Mouse (Mus musculus) brain, adult 2 months (tissue): Measurements from ENCODE around the gene Il17rd.

ENCODE experiments used
- DNase-seq: peaks from one replicate; pipeline ENCODE4 v3.0.0; 2011; ENCODE audit warnings: low read depth, low spot score

Gene Il17rd

DNA sequence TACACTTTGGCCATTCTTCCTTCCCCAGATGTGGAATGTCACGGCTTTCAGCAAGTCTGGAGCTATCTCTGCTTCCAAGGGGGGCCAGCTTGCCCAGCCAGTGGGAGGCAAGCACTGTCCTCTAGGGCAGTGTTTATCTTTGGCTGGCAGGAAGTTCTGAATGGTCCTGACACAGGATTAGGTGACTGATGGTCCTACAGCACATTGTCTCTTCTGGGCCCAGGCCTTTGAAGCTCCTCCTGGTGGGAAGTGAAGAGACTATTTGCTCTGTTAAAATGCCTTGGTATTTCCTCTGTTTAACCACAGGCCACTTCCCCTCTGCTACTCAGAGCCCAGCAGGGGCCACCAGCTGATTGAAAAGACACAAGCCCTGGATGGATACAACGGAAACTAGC lies 6.2 kb downstream of the Il17rd start:
- DNase-seq: no peak

DNA sequence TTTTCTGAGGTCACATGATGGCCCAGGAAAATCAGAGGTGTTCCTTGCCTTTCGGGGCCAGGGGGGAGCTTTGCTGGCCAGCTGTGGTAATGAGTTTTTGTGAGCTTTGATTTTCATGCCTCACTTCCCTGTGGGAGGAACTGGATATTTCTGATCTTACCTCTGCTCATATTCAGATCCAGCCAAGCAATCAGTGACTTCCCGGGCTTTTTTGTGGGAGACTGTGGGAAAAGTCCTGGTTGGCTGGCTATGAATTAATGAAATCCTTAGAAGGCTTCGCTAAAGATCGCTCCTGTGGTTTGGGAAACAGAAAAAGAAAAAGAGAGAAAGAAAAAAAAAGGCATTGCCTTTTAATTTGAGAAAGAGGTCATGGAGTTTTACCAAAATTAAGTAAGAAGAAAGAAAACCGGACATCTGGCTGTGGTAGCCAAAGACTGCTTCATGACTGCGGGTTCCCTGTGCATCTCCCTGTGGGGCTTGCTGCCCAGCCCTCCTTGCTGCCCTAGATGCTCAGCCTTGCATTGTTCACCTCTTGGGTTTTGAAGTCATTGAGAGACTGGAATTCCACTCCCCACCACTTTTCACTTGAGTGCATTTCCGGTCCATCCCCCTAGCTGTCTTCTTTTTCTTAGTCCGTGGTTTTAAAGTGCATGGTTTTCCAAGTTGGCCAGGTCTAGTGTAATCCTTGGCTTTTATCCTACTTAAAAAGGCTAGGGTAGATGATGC lies 9.7 kb downstream of the Il17rd start:
- DNase-seq: no peak

DNA sequence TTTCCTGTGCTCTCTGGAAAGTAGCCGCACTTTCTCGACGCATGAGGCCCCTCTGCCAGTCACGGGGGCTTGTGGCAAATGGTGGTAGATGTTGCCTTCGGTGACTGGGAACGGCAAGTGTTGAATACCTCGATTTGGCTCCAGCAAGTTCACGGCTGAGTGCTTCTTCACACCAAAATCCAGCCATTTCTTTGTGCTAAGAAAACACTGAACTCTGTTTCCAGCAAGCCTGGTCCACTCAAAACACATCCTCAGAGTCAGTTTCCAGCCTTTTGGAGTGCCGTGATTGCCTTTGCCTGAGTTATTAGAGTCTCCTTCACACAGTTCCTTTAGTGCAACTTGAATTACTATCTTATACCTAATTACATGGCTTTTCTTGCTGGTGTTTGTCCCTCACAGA lies 11.3 kb downstream of the Il17rd start:
- DNase-seq: no peak

DNA sequence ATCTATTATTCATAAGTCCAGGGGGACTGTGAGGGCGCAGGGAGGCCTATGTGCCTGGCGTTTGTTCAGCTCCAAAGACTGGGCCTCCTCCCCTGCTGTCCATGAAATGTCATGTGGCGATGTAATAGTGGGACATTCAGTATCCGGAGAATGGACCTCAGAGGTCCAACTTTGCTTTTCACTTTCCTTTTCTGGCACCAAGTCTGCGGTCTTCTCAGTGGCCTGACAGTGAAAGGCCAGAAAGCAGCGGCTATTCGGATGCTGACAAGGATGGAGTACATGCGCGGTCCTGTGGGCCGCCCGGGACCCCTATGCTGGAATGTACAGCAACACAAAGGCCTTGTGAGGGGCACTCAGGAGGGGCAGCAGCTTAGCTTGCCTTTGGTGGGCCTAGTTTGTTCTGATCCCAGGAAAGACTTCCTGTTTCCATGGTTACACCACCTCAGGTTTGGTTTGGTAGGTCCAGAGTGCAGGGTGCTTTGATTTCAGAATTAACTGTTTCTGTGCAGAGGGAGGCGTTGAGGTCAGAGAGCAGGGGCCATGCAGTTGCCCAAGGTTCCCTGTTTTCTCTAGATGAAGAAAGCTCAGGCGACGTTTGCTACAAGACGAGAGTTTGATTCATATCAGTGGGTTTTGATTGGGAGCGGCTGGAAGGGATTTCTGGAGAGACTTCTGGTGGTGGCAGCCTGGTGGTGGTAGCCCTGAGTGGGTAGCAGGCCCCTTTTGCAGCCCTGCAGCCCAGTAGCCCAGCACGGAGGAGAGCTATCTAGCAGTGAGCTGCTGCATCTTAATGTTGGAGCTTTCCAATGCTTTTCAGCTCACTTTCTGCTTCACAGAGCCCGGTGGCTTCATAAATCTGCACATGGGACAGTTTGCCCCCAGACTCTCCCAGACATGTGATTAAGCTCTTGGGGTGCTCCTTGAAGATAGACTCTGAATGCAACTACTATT lies 12.1 kb downstream of the Il17rd start:
- no peak for DNase-seq

DNA sequence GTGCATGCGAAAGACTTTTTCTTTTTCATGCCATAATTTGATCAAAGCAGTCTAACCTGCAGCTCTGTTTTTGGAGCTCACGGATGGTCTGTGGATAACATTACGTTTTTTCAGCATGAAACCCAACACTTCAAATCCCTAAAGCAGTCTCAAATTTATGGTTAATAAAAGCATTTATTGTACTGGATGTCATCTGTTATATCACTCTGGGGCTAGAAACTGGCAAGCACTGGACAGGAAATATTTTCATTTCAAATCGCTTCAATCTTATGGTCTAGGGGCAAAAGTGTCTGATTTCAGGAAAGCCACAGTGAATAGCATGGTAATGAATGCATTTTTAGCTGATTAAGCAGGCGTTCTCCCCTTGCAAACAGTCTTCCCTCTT lies 12.8 kb downstream of the Il17rd start:
- DNase-seq: no peak

DNA sequence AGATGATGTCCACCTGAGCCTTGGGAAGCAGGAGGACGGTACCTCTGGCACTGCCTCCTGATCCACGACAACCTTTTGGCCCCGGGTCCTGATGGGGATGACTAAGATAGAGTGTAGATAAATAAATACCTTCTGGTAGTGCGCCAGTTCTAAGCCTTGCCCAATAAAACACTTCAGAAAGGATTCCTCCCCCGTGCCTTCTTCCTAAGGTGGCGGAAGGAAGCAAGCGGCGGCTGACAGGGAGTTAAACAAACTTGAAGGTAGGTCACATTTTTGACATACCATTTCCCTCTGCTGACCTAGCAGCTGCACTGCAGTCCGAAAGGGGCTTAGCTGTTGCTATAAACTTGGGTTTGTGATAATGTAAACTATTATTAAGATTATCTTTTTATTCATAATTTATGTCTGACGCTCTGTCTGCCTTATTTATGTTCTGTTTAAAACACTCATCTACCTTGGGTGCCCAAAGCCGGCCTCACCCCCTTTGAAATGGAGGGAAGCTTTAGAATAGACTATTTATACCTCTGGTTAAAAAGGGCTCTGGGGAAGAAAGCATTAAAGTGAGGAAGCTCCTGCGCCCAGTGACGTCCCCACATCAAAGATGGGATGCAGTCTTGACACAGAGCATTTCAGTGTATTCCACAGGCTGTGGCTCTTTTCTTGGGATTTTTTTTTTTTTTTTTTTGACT lies 19.9 kb downstream of the Il17rd start:
- no peak for DNase-seq

DNA sequence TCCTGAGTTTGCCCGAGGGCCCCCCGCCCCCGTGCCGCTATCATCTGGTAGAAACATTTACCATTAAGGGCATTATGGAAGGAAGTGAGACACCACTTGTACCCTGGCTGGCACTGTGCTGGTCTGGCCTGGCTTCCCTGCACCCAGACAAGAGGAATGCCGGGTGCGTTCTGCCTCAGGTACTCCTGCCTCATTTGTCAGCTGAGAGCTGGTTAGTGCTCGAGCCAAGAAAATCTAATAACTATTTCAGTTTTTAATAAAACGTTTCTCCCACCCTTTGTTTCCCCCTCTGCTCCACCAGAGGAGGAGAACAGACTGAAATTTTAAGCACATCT lies 20.4 kb downstream of the Il17rd start:
- no peak for DNase-seq

DNA sequence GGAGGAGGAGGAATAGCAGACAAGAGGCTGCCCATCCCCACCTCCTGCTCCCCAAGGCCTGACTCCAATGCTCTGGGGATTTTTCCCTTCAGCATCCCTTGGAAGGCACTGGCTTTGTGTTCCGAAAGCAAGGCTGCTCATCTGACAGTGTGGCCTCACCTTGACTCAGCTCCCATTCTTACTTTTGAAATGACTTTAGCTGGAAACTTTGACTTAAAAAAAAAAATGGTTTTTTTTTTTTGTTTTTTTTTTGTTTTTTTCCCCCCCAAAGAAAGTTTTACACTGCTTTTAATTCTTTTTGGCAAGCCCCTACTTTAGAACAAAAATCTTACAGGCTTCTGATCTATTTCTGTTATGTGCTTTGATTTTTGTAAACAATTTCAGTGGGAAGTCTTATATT lies 24.6 kb downstream of the Il17rd start:
- no peak for DNase-seq

DNA sequence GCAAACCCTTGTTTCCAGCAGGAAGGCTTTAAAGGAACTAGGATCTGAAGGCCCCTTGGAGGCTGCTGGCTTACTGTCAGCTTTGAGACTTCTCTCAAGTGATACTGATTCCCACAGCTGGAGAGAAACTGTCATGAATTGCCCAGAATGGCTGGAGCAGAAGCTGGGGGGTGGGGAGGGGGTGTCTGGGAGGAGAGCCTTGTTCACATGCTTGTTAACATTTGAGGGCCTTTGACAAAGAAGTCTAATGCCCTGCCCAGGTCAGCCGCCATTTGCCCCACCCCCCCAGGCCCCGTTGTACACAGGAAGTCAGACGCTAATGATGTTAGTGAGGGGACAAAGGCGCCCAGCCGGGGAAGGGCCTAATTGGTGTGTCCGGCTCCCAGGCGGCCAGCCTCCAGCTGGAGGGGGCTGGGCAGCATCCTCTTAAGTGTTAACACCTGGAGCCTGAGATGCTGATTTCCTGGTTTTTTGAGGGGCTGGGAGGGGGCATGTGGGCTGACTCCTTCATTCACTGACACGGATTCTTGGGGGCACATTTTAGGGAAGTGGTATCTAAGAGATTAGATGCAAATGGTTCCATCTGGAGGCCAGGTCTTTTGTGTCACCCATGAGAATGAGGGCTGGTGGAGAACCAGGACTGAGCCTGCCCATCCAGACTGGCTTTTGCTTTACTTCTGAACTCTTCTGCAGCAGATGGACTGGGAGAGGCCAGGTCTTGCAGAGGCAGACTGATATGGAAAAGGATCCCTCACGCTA lies 27.6 kb downstream of the Il17rd start:
- no peak for DNase-seq

DNA sequence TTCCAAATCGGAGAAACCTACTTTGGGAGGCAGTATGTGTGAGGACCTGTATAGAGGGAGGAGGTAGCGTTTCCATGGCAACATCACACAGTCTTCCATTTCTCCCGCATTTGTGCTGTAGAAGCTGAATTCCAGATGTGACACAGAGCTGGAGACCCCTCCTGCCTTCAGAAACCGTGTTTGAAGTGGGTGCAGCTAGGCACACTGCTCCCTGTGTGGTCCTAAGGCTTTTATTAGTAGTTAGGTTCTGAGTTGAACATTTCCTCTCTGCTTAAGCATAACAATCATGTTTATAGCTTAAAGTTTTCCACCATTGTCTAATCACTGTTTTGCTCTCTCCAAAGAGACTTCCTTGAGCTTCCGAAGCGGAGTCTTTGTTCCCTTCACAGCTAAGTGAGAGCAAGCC lies 29.1 kb downstream of the Il17rd start:
- peak; percentile 53 for DNase-seq

DNA sequence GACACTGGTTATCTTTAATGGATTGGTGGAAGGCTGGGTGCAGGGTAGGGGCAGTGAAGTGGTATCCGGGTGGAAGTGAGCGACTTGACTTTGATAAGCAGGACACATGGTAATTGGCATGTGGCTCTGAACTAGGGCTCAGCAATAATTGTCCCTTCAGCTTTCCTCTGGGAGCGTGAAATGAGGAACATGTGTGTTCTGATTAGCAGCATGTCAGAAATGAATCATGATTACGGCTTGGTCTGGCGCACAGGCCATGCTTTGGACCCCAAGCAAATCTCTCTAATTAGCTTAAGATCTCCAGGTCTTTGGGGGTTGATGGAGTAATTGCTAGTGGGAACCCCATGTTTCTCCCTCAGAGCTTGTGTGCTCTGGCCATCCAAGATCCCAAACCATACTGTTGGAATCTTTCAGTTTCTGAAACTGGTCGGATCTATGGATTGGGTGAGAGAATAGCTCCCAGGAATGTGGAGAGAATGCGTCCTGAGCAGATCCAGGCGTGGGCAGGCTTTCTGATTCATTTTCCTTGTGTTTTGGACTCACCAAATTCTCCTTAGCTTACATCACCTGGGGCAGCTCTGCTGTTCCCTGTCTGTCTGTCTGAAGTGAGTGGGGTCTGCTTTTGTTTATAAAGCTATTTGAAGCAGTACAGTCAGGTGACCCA lies 30.8 kb downstream of the Il17rd start:
- DNase-seq: no peak

DNA sequence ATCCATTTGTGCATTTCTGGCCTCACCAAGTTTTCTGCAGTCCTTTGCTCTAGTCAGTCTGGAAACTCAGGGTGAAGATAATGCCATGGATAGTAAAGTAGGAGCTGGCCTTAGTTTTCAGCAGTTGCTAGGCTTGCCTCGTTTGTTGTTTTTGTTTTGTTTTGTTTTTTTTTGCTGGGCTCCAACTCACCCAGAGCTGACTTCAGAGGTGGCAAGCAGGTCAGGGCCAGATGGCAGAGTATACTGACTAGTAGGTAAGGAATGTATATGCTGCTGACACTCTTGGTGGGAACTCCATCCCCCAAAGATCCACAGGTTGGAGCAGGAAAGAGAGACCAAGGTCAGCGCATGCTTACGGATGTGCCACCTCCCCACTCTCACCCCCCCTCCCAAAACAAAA lies 31.4 kb downstream of the Il17rd start:
- no peak for DNase-seq

DNA sequence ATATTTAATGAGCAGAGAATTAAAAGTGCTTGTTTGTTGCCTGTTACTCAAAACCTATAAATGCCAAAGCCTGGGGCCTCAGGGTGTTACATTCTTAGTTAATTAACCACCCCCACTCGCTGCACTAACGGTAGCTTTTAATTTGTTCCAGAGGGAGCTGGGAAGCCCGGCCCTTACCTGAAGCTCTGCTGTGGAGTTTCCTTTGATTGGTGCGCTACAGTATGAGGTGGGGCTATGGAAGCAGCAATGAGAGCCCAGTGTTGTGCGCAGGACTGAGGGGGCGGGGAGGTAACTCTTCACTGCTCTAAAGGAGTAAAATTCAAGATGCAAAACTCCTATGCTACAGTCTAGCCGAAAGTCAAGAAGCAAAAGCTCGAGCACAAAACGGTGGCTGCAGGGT lies 32.0 kb downstream of the Il17rd start:
- DNase-seq: no peak

DNA sequence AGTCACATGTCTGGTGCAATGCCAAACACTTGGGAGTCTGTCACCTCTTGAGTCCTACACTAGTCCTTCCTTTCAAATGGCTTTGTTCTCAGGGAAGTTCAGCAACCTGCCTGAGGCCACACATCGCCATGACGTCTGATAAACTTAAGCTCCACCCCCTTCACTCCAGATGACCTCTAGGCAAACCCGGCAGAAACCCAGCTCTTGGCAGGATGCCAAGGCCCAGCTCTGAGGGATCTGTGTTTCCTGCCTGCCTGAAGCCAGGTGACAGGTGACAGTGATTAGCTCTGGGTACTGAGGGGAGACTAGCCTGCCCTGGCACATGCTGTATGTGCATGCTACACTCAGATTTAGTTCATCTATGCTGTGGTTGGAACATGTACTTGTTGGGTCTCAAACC lies 33.2 kb downstream of the Il17rd start:
- DNase-seq: no peak

DNA sequence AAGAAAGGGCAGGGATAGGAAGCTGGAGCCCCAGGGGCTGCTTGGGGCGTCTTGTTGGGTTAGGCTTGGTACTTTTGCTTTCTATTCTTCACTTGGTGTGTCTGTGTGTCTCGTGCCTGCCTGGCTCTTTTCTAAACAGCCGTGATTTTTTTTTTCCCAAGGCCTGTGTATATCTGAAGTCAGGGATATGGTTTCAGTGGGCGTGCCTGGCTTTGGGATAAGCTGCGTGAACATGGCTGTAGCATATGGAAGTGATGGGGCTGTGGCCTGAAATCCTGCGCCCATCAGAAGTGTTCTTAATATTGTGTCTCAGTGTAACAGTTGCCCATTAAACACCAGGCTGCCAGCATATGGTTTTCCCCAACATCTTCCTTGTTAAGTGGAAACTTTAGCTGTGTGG lies 36.3 kb downstream of the Il17rd start:
- no peak for DNase-seq

DNA sequence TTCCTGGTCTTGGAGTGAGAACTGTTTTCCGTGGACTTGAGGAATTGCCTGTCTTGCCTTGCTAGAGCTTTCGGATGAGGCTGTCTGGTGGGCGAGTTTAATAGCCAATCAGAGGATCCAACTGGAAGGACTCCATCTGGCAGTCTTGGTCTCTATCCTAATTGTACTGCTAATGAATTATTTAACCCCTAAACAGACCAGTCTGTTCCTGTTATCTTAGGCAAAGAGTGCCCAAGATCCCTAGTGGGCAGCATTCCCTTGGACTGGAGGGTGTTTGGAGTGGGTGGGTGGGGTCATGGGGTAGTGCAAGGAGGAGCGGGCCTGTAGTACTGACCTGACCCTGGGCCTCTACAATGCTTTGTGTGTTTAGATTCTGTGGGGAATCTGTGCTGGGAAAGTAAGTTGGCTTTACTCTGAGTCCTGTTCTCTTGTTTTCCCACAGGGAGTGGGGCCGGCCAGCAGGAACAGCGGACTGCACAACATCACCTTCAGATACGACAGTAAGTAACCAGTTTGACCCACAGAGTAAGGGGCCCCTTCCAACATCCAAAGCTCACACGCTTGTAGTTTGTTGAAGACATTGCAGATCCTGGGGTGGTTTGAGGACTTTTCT lies 37.3 kb downstream of the Il17rd start:
- peak; percentile 24 for DNase-seq

DNA sequence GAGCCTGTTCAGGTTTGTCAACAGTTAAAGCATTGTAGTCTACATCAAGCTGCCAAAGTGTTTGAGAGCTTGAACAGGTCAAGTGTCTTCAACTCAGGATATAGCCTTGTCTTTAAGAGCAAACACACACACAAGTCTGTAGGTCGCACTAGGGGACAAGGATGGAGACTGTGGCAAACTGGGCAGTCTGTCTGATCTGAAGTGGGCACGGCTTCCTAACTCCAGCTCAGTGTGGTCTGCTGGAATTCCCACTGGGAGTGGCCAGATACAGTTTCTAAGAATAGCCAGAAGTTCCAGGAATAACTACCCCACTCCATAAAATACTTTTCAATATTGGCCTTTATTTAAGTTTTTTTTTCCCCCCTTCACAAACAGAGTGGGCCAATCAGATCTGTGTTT lies 37.8 kb downstream of the Il17rd start:
- no peak for DNase-seq

DNA sequence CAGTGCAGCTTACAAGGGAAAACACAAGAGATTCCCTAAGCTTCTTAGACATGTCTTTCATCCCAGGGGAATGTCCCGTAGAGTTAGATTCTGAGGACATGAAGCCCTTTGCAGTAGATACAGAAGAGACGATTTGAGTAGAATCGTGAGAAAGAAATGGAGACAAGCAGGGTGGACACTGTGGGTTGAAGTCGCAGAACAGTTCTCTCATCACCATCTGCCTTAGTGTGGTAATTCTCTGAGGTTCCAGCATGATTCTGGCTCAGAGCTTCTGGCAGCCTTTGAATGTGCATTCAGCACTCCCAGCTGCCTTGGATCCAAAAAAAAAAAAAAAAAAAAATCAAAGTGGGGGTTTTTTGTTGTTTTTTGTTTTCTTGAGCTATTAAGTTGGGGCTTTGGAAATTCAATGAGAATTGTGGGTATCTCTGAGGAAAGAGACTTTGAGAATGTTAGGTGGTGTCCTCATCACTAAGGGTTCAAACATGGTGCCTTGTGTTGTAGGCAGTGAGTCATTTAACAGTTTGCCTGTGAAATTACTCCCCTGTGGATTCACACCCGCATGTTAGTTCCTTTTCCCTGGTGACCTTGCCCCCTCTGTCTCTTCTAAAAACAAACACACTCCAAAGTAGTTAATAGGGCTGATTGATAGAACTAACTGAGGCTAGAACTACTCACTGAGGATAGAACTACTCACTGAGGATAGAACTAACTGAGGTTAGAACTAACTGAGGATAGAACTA lies 43.0 kb downstream of the Il17rd start:
- peak; percentile 83 for DNase-seq

DNA sequence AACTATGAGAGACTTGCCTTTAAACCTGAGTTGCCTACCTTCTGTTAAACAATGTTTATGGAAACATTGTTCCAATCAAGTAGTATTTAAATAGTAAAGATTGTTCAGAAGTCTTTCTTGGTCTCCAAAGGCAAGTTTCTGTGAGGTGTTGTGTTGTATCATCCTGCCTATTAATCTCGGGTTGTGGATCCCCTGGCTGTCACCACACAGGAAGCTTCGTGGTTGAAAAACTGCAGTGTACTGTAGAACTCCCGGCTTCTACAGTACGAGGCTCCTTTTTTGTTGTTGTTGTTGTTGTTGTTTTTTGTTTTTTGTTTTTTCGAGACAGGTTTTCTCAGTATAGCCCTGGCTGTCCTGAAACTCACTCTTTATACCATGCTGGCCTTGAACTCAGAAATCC lies 46.7 kb downstream of the Il17rd start:
- no peak for DNase-seq

DNA sequence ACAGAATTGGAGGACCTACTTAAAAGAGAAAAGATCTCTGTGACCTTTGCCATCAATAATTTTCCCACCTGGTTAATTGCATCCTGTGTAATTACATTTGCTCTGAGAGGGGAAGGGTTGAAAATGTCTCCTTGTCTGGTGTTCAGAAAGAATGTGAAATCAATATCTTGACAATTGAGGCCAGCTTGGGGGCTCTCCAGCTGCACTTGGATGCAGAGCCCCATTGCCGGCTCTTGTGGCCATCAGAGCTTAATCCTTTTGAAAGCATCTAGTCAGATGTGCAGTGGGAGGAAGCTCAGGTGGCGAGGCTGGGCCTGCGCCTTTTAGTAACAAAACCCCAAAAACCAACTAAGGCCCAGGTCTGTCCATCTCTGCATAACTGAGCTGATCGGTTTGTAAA lies 47.3 kb downstream of the Il17rd start:
- no peak for DNase-seq
